Mouse (Mus musculus) gastrocnemius, postnatal 25 days (tissue): ENCODE measurements around the gene Olfr877. TPM values are rescaled to one million over a fixed set of nuclear protein-coding genes. Genes with fewer than 3 reads are reported as not detected.

Experiments used
- DNase-seq: peaks from one replicate; pipeline ENCODE4 v3.0.0; 2022
- long read RNA-seq, 2 experiments: library from polyadenylated mRNA; stranded (forward); transcript quantifications; one replicate each; pipeline ENCODE4 v2.0.0; 2021
- total RNA-seq, 2 experiments: library from RNA; stranded (reverse); gene quantifications; 1 replicate in 1 of 2; 2 replicates in 1 of 2; pipeline ENCODE4 v1.2.3; 2021

The Olfr877 gene
- total RNA-seq, result not detected
- long read RNA-seq, experiment 1, result 0 reads
- long read RNA-seq, experiment 2, result 0 reads

- no peak for DNase-seq
Observed at GRCm38 (mm10) chr9:37853969-37854368, at the start of gene Olfr877. Gene Olfr877, plus strand, starts transcription at chr9:37854269.

DNA sequence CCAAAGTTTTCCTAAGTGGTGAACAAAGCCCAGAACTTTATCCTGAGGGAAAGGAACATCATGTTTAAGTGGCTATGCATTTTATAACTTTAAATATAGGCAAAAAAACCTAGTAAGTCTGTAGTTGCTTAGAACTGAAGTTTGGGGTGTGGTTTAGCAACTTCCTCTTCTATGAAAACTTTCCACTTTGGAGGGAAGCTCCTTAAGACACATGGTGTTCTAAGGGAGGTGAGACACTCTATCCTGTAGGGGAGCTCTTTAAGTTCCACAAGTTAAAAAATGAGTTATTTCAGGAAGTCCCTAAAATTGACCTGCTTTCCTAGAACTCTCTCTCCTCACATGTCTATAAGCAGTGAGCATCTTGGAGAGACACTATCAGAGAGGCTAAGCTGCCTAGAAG, 46.8 kb upstream of the Olfr877 start:
- DNase-seq, result no peak

DNA sequence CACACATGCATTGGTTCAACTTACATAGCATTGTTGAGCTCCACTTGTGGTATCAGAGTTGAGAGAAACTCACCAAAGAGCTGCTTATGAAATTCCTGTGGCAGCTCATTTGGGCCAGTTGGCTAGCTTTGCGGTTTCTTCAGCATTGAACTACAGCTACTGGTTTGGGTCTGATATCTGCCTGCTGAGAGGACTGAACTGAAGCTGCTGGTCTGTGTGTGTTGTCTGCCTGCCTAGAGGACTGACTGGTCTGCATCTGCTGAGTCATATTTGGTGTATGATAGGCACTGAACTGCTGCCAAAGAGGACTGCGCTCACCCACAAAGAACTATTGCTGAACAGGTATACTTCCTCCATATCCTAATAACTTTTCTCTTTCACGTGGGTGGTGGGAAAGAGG, 45.6 kb upstream of the Olfr877 start:
- DNase-seq, result no peak

- DNase-seq, result no peak
Observed at GRCm38 (mm10) chr9:37808976-37809375, 45.1 kb upstream of the Olfr877 start.

DNA sequence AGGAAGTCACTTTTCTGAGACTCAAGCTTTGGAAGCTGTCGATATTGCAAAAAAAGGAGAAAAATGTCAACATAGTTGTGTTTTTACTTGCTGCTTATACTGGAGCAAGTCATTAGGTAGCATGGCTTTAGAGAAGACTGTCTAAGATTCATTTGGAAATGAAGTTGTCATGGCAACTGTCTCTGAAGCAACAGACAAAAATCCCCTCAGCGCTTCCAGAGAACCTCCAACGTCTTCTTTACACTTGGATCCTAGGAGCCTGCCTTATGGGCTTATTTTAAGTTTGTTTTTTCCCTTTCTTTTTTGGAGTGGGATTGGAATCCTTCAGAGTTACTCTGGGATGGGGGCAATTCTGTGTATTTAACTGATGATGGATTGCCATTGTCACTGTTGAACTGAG, 39.4 kb upstream of the Olfr877 start:
- no peak for DNase-seq

- DNase-seq, result no peak
Observed at GRCm38 (mm10) chr9:37829881-37830280, 24.2 kb upstream of the Olfr877 start.

GRCm38 (mm10) chr9:37833341-37833740, 20.7 kb upstream of the Olfr877 start:
- DNase-seq, result no peak

DNA sequence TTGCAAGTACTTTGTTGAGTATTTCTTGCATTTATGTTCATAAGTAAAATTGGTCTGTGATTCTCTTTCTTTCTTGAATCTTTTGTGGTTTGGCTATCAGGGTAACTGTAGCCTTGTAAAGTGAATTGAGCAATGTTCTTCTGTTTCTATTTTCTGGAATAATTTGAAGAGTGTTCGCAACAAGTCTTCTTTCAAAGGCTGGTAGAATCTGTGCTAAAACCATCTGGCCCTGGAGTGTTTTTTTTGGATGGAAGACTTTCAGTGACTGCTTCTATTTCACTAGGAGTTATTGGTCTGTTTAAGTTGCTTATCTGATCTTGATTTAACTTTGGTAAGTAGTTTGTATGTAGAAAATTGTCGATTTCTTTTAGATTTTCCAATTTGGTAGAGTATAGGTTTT, 4.8 kb upstream of the Olfr877 start:
- no peak for DNase-seq

DNA sequence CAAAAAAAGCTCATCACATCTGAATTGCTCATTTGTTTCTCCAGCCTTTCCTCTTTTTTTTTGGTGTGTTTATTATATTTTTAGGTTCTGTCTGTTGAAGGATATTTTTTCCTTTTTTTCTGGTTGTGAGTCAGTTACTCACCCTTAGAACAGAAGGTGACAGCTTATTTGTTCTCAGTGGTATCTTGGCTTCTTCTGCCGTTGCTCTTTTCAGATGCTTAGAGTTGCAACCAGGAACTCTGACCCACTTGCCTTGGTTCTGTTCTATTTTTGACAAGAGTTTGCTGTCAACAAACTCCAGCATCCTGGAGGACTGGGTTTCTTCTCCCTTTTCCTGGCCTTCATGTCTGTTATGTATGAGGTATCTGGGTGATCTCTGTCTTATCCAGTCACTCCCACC, 9.3 kb downstream of the Olfr877 start:
- no peak for DNase-seq

DNA sequence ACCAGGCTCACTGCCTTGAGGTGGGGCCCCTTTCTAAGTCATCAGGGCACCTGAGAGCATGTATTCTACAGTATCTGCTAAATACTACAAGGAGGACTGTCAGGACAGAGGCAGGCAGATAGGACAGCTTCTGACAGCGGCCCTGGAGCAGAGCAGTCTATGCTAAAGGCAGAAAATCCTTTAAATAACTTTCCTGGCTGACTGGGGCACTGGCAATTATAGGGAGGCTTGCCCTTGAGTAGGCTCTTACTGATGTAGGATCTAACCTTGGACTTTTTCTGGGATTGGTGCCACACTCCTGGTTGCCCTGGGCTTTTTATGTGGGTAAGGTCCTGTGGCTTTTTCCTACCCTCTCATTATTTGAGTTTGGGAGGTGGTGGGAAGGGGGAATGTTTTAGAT, 16.2 kb downstream of the Olfr877 start:
- DNase-seq, result no peak

DNA sequence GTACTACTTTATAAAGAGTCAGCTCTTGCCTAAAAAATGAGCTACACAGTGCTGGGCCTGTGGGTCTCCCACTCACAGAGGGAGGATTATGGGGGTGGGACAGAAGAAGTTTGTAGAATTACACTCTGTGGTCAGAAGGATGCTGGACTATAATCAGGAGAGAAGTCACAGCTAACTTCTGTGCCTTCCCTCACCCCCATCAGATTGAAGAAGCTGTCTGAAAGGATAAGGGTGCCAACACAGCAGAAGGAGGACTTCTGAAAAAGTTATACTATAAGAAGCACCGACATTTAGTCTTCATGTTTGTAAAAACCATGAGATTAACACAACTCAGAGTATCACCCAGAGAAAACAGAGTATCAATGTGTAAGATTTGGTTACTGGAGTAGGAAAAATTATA, 17.0 kb downstream of the Olfr877 start:
- DNase-seq, result no peak

DNA sequence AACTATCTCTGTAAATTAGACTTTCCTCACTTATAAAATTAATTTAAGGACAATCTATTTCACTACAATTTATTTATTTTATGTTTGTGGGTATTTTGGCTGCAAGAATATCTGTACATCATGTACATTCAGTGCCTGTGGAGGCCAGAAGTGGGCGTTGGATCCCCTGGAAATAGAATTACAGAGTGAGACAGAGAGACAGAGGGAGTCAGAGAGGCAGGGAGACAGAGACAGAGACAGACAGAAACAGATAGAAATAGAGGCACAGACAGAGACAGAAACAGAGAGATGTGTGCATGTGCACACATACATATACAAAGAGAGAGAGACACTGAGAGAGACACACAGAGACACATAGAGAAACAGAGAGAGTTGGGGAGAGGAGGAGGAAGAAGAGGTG, 17.5 kb downstream of the Olfr877 start:
- DNase-seq, result no peak

GRCm38 (mm10) chr9:37890960-37891359, 36.9 kb downstream of the Olfr877 start:
- DNase-seq, result no peak

DNA sequence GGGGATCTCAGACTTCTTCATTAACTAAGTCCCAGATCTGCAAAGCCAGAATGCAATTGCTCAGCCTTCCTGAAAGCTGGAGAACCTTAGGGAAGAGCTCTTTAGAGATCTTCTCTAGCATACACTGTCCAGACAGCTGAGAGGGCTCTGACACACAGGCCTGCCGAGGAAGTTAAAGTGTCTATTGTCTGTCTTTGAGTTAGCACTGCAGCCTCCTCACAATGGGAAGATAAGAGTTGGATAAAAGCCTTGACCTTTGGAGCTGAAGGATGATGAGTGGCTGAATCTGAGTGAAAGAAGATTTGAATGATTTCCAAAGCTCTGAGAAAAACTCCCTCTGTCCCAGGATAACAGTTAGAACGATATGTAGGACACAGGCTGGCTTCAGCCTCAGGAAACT, 42.6 kb downstream of the Olfr877 start, which contains the start of gene Olfr145:
TSS of gene Olfr145 (plus strand) at position 64 of the 400 bp plus-strand sequence.
- DNase-seq, result no peak

- DNase-seq, result no peak
Observed at GRCm38 (mm10) chr9:37905555-37905954, 51.5 kb downstream of the Olfr877 start.

Other genes with a start within 250 kb of the Olfr877 start
- 1 to 10 TPM; 2.0 to 3.4 TPM for gene Spa17, start 240.5 kb upstream of the Olfr877 start, total RNA-seq
- gene Tbrg1, start 197.0 kb upstream of the Olfr877 start, total RNA-seq, result 10 to 100 TPM; 28.7 to 32.5 TPM
- not detected for gene Panx3, start 185.0 kb upstream of the Olfr877 start, total RNA-seq
- gene Olfr160, start 138.0 kb upstream of the Olfr877 start, total RNA-seq, result not detected
- not detected for gene Olfr874, start 109.2 kb upstream of the Olfr877 start, total RNA-seq
- not detected for gene Olfr875, start 82.4 kb upstream of the Olfr877 start, total RNA-seq
- not detected for gene Olfr876, start 51.2 kb upstream of the Olfr877 start, total RNA-seq
- gene Olfr145, start 42.5 kb downstream of the Olfr877 start, total RNA-seq, result not detected
- not detected for gene Olfr878, start 63.6 kb downstream of the Olfr877 start, total RNA-seq
- not detected for gene Olfr881, start 137.6 kb downstream of the Olfr877 start, total RNA-seq
- not detected for gene Olfr883, start 171.5 kb downstream of the Olfr877 start, total RNA-seq
- not detected for gene Olfr884, start 192.3 kb downstream of the Olfr877 start, total RNA-seq
- gene Olfr885, start 207.1 kb downstream of the Olfr877 start, total RNA-seq, result not detected
- not detected for gene Olfr887, start 229.8 kb downstream of the Olfr877 start, total RNA-seq